Mouse (Mus musculus): ENCODE measurements at regions not wholly inside any gene's neighbourhood (a gene's known extent, or its start where the extent isn't known, plus 50 kb on each side); places are given as distances from the start of the nearest gene placed in this dataset.
A peak's percentile ranks its signal among the peaks of the same experiment; 100 is the strongest.
"Not testable (repeated sequence)": the region's sequence is repeated elsewhere in the genome, so short reads cannot be mapped to it uniquely, and the experiment has no call there.

DNA sequence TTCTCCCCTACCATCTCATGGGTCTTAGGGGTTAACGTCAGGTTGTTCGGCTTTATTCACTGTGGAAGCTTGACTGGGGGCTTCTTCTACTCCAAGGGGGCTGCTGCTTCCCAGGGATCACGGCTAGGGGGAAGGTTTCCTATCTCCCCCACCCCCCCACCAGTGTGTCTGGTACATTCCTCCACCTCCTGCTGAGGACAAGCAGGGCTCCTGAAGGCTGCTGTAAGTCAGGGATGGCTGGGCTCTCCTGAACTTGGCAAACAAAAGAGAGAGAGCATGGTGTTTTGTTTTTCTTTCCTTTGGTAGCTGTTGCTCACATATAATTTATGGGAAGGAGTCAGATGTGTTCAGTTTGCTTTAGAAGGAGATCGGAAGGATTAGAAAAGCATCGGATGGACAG is 54.7 kb upstream of the Commd3 start:
- DNase-seq = no peak

DNA sequence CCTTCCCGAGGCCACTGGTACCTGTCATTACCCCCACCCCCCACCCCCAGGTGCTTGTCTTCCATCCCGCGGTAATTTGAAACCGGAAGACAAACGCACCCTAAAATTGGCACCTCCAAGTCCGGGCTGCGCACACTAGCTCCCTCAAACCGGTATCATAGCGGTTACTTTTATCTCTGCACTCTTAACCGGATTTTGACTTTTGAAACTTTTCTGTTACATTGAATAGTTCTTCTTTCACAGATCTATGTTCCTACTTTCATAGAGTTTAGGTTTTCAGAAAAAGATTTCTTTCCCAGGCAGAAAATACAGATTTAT is 62.4 kb upstream of the Commd3 start:
- no peak for DNase-seq

DNA sequence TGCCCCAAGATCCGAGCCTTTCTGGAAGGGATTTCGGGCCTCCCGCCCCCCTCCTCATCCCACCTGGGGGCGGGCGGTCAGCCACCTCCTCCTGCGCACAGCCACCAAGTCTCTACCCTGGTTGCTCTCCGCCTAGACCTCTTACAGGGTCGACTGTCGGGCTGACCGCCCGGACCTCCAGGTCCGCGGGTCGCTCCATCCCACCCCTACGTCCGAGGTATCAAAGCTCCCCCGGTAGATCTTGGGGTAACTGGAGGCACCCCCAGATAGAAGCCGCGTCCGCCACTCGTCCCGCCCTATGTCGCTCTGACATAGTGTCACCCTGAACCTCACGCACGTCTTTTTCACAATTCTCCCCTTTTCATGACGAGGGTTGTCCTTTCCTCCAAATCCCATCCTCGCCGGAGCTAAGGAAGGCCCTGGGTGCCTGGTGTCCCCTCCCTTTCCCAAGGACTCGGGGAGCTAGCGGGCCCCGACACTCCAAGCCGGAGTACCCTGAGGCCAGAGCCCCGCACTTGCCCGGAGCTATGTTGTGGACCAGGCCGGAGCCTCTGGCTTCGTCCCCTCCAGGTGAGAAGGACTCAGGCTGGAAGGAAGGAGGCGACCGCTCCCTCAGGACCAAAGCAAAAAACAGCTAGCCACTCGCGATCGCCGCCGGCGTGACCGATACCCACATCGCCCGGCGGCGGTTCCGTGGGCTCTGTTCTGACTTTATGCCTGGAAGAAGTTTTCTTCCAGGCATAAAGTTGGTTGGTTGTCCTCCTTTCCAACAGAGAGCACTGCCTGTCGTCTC is 62.9 kb upstream of the Commd3 start:
- DNase-seq = peak; percentile 14

DNA sequence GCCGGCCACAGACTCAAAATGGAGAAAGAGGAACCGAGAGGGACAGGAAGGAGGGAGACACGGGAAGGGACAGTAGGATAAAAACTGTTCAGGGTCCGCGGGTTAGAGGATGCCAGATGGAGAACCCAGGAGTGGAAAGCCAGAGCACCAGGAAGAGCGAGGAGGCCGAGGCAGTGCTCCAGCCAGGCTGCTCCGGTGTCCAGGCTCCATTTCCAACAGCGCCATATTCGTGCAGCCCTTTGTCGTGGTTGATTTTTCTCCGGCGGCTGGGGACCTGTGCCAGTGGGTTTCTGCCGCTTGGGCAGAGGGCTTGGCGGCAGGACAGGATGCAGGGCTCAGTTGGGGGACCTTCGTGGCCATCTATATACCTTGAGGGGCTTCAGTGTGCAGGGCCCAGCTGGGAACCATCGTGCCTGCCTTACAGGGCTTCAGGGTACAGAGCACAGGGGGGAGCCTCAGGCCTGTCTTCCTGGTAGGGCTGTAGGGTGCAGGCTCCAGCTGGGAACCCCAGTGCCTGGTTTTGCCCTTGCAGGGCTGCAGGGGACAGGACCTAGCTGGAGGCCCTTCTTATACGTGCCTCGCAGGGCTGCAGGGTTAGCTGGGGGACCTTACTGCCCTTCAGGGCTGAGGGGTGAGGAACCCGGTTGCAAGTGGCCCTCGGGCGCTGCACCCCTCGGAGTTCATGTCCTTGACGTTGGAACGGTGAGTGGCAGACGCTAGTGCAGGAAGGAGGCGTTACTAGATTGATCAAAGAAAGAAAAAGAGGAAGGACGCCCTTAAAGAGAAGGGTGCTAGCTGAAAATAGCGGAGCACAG is 63.7 kb upstream of the Commd3 start:
- peak; percentile 23 for DNase-seq

DNA sequence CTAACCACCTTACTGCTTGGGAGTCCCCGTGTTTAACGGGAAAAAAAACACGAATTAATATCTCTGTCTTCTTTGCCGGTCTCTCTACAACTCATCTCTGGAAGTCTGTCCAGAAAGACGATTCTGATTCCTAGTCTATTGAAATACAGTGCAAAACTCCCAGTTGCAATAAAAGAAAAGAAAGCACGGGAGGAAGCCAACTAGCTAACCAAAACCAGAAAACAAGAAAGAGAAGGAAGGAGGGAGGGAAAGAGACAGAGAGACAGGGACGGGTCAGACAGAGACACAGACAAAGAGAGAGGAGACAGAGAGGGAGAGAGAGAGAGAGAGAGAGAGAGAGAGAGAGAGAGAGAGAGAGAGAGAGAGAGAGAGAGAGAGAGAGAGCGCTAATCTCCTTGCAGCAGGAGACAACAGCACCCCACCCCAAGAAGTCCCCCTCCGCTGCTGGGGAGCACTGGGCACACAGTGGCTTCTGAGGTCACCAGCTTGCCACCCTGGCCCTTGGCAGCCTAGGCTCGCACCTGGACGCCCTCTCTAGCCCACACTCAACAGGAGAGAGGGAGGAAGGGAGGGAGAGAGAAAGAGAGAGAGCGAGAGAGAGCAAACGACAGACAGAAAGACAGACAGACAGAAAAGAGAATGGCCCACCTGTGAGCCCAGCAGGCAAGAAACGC is 64.5 kb upstream of the Commd3 start:
- peak; percentile 3 for DNase-seq

DNA sequence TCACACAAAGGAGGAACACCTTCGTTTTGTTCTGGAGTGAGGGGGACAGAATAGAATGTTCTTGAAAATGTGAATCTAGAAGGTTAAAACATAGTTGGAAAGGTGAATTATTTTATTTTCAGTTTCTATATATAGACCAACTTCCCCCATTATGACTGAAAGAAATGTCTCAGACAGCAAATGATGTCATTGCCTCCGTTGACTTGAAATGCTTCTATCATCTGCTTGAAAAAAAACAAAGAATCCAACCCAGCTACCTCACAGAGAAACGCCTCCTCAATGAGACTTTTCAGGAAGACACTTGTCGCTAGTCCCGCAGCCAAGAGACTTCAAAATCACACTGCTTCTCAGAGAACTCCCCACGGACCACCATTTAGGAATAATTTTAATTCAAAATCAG is 65.1 kb upstream of the Commd3 start:
- no peak for DNase-seq

DNA sequence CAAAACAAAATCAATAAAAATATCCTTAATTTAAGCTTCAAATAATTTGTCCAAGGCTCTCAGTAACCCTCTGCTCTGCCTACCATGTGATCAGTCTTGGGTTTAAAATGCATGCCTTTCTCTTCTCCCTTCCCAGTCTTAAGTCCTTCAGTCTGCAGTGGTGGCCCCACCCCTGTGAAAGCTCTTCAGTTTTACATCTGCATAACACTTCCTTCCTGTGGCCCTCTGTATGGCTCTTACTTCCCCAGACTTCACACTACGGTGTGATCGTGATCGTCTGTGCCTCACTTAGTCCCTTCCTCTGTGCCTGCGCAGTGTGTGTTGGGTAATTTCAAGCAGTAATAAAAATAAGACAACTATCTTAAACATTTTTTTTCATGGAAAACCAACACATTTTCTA is 80.0 kb upstream of the Commd3 start:
- DNase-seq = no peak

DNA sequence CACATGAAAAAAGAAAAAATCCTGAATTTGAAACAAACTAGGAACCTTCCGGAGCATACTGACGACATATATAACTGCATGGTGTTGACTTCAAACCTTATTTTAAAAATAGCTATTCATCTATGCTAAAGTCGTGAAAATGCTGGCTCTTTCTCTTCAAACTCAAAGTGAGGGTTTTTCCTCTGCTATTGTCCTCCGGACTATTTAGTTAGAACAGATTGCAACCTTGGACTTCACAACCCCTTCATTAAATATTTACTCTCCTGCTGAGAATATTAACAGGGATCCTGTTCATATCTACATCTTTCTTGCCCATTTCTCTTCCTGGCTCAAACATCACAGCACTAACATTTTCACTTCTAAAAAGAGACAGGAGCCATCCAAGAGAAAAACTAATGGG is 84.0 kb upstream of the Commd3 start:
- no peak for DNase-seq

DNA sequence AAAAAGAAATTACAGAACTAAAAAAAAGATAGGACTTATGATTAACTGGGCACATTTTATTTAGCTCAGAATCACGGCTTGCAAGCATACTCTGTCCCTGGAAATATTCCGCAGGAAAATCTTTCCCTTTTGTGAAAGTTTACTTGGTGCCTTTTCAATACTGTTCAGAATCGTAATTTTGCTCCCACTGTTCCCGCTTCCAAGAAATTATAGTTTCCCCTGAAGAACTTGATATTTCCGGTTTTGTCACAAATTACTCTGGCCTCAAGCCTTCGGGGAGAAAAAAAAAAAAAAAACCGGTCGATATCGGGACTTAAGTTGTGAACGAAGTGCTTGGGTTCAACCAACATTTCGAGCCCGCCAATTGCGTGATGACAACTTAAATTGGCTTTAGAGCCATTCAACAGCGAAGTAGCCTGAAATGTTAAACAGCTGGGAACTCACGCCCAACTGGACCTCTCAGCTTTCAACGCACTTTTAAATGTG is 84.4 kb upstream of the Commd3 start:
- DNase-seq = peak; percentile 19

DNA sequence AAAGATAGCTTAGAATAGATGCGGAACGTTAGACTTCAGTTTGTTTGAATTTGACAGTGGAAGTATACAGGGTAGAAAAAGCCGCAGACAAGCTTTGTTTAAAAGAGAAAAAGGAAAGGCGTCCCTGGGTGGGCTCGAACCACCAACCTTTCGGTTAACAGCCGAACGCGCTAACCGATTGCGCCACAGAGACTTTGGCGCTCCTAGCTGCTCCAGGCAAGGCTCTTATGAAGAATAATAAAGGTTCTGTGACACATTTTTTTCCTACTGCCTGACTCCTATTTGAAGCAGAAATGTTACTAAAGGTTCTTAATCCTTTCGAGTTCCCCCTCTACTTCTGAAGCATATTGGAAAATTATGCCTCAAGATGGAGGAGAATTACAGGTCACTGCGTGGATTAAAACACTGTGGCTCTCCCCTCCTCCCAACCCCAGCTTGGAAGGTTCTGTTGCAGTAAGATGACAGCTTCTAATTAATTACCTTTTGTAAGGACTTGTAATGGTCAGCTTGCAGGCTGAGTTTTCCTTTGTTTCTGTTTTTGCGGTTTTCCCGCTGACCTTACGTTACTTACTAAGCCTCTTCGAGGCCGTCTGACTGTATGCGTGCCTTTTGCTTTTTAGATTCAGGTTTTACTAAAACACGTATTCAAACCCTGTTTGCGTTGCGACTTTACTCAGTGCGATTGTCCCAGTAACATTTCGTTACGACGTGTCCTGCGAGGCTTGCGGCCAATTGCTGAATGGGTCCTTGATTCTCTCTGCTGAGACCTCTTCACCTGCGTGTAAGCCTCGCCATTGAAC is 85.1 kb upstream of the Commd3 start:
- DNase-seq = peak; percentile 87

DNA sequence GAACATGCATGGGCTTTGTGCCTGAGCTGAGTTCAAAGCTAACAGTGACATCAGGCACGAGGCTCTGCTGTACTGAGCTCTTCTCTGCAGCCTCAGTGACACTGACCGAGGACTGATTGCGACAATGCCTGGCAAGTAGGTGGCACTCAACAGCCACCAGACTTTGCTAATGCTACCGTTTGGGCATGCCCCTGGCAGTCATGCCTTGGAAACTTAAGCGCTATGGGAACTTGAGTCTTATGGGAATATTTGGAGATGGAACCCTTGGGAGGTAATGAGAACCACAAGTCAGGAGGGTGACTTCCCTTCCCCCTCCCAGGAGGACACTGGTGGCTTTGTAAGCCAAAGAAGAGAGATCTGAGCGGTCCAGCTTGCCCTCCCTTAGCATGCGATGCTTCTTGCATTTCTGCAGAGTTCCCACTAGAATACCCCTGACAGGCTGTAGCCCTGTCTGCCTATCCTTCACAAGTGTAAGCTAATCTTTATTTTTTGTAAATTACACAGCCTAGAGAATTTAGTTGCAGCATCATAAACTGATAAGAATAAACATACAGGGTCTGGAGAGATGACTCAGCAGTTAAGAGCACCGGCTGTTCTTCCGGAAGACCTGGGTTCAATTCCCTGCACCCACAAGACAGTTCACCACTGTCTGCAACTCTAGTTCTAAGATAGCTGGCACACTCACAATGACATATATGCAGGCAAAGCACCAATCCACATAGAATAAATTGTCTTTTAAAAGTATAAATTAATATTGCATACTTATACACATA is 86.4 kb upstream of the Commd3 start:
- DNase-seq = no peak

DNA sequence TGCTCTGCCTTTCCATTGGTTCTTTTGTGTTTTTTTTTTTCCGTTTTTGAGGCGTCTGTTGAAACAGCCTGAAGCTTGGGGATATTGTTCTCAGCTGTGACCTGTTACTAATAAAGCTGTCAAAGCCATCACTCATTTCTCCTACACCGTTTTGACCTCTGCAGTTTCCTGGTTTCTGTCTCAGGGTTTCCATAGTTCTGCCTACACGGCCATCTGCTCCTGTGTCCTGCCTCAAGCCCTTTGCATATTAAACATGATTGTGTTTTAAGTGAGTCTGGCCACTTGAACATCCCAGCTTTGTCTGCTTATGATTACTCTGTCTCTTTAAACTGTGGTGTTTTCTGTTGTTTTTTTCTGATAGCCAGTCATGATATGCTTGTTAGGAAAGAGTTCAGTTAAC is 114.1 kb upstream of the Commd3 start:
- no peak for DNase-seq

DNA sequence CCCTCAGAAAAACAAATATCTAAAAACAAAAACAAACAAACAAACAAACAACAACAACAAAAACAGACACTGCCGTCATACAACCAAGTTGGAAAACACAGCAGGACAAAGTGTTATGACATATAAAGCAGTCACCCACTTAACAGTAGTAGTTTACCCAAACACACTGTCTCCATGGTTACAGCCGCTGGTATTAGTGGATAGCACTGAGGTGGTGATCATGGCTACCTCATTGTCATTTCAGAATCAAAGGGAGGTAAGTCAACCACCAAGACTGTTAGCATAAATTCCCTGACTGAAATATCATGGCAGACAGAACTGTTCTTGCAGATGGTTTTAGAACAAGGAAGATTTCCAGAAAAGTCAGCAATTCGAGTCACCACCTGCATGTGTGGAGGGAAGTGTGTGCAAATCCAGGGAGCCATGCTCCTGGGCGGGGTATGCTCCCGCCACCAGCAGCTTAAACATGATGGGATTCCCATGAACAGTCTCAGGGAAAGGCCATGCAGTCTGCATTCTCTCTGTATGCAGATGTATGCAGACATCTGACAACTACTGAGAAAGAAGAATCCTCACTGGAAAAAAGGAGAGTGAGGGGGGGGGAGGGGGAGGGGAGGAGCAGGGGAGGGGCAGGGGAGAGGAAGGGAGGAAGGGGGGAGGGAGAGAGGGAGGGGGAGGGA is 124.1 kb upstream of the Commd3 start:
- DNase-seq = no peak

DNA sequence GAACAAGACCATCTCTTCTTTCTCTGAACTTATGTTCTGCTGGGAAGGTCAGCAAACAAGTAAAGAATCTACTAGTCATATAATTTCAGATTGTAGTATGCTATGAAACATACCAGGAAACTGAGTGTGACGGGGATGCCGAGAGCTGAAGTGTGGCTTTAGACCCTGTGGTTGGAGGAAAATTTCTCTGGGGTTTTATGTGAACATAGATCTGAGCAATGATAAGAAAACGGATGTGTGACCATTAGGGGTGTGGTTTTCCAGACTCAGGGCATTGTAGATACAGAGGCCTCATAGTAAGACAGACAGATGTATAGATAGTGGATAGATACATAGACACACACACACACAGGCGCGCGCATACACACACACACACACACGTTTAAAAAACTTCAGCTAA is 131.8 kb upstream of the Dnajc1 start:
- no peak for DNase-seq

DNA sequence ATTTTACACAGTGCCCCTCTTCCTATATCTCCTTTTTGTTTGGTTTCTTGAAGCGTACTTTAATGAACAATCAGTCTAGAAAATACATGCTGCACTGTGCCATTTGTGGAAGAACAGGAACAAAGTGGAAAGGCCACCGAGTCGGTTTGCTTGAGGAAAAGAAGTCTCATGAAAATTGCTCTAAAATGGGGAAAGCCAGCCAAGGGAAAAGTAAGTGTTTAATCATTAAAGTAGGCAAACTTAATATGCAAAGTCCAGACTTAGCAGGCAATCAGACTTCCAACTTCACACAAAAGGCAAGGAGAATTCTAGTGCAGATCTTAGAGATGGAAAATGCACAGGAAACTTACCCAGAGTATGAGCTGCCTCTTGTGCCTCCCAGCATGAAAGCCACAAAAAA is 131.3 kb upstream of the Dnajc1 start:
- peak; percentile 9 for DNase-seq

DNA sequence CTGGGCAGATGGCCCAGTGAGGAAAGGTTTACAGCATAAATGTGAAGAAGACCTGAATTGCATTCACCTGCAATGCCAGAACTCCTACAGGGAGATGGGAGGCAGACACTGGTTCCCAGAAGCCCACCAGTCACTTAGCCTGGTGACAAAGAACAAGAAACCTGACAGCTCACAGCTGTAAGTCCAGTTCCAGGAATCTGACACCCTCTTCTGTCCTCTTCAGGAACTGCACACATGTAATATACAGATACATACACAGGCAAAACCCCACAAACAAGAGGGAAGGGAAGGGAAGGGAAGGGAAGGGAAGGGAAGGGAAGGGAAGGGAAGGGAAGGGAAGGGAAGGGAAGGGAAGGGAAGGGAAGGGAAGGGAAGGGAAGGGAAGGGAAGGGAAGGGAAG is 120.8 kb upstream of the Dnajc1 start:
- no peak for DNase-seq

DNA sequence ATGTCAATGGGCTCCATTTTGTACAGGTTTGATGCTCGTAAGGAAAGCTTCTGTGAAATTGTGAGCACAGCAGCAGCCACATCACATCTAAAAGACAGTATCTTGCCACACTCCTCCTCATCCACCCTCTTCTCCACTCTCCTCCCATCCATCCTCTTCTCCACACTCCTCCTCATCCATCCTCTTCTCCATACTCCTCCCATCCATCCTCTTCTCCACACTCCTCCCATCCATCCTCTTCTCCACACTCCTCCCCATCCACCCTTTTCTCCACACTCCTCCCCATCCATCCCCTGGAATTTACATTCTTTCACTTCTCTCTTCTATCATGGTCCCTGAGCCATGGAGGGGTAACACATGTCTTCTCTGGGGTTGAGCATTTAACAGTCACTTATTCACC is 116.7 kb upstream of the Dnajc1 start:
- no peak for DNase-seq

DNA sequence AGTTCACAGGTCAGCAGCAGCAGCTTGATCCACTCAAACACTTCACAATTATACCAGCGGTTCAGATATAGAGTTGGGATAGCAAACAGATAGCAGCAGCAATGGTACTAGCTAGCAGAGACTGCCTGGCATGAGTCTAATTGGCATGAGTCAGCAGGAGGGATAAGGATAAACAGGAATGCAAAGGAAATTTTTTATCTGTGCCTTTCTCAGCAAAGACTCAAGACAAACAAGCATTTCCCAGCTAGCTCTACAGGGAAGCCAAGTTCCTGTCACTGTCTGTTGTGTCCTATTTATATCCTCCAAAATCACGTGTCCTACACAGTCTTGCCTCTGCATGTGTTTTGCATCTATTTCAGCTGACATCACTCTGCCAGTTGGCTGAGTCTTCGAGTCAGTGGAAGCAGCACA is 80.7 kb upstream of the Dnajc1 start:
- DNase-seq = peak; percentile 39

DNA sequence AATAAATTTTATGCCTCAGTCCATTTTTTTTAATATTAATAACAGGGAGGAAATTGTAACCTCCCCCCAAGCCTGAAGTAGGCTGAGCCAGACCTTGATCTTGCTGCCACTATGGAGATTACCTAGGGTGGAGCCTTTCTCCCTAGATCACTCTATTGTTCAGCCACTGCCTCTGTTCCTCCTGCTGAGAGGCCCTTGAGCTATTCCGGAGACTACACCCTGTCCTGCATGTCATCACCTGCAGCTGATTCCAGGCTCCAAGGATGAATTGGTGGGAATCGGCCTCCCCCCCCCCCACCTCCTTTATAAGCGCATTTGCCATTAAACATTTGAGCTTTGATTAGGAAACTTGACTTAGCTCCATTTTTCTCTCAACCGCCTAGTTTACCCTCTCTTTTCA is 68.3 kb upstream of the Dnajc1 start:
- DNase-seq = no peak

DNA sequence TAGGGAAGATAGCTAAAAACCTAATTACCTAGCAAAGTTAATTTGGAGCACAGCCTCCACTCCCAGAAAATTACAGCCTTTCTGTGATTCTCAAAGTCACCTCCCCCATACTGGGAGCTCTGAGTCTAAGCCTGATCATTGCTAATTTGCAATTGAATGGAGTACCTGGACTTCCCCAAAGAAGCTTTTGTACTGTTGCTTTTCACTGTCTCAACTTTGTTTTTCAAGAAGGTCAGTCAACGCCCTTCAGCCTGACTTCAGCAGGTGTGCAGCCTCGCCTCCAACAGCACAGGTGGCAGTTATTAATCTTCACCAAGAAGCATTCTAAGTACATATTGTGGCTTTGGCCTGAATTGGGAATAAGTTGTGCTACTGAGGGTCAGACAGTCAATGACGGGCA is 67.7 kb upstream of the Dnajc1 start:
- DNase-seq = not testable (repeated sequence)

DNA sequence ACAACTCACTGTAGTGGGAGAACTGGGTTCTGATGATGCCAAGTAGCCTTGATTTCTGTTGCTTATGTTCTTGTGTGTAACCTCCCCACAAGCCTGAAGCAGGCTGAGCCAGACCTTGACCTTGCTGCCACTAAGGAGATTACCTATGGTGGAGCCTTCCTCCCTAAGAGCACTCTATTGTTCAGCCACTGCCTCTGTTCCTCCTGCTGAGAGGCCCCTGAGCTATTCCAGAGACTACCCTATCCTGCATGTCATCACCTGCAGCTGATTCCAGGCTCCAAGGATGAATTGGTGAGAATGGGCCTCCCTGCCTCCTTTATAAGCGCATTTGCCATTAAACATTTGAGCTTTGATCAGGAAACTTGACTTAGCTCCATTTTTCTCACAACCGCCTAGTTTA is 60.8 kb upstream of the Dnajc1 start:
- DNase-seq = not testable (repeated sequence)

DNA sequence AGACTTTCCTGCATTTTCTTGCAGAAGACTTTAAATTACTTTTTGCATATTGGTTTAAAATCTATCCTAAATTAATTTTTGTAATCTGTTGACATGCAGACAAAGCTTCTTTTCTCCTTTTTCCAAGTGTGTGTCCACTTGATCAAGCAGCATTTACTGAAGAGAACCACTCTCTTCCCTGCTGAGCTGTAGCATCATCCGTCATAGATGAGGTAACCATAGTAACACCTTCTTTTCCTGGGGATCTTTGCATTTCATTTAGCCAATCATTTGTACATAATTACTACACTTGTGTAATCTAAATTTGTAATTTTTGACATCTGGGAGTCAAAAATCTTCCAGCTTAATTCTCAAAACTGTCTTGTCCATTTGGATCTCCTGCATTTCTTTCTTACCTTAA is 53.2 kb upstream of the Dnajc1 start:
- no peak for DNase-seq
